Mouse (Mus musculus): ENCODE data around the gene Atp2a3.

Atp2a3 gene

GRCm38 (mm10) chr11:73036077-73036476 lies 75.1 kb downstream of the Atp2a3 start:
- DNase-seq (ENCODE audit: low read depth, low spot score): no peak

GRCm38 (mm10) chr11:73036889-73037288 lies 75.9 kb downstream of the Atp2a3 start:
- DNase-seq (ENCODE audit: low read depth, low spot score): no peak

- no peak for DNase-seq (ENCODE audit: low read depth, low spot score)
Measured at GRCm38 (mm10) chr11:73037691-73038090, 76.7 kb downstream of the Atp2a3 start.

GRCm38 (mm10) chr11:73039102-73039799 lies 78.3 kb downstream of the Atp2a3 start:
- DNase-seq (ENCODE audit: low read depth, low spot score): no peak

Data from retina, adult 2 months (tissue).